Comparison of ENCODE assay signal across 11 mouse cellular contexts in the genomic region with DNA sequence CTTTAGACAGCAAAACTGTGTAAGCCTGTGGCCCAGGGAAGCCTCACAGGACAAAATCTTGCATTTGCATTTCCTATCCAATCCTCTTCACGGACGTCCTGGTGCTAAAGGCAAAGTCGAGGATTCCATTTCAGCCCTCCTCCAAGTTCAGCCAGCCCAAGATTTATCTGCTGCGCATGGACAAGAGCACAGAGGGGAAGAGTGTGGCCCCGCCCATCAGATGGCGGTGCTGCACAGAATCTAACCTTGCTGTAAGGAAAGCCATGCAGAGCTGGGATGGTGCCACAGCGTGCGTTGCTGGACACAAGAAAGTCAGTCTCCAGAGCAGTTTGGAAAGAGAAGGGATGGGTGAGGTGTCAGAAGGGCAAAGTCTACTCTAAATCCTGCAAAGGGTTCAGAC. TPM values are rescaled to one million over a fixed set of nuclear protein-coding genes. Genes with fewer than 3 reads are reported as not detected.
A peak's percentile ranks its signal among the peaks of the same experiment; 100 is the strongest.
DNase-seq lines count a peak whose midpoint lies in the region; ATAC-seq lines count a peak whose summit lies in the region.
"Had no signal": no experiment of that assay in that cellular context is flagged by ENCODE, and none has a peak within 500 bp of the region (broad histone marks: within the 10 kb centered on the region; RNA-seq: fewer than 3 reads in every experiment).

No protein-coding gene starts in this region.

- 0 out of 2 replicates have a peak, but pooled peaks have one; percentile 33 for ATAC-seq in kidney, embryonic 15.5 days (replicated peaks; ENCODE audit: low FRiP score)
- ATAC-seq in forebrain, embryonic 11.5 days (replicated peaks; ENCODE audit: low FRiP score), result no peak
- ATAC-seq: forebrain, postnatal 0 days had no signal

- WGBS in kidney, embryonic 15.5 days, result 52% methylated on average over 8 of the region's 8 CpGs
- WGBS in forebrain, embryonic 11.5 days, result 62% methylated on average over 8 of the region's 8 CpGs

- H3K4me2 ChIP-seq in kidney, embryonic 15.5 days, result 0 out of 2 replicates have a peak overlapping the region, but pooled peaks have one; percentile 16
- no peak overlapping the region for H3K4me2 ChIP-seq in forebrain, embryonic 11.5 days (ENCODE audit: low read depth, low read length, severe bottlenecking)
- H3K4me2 ChIP-seq: hindbrain, embryonic 13.5 days had no signal

- no peaks in the 10 kb centered on the region for H3K4me1 ChIP-seq in kidney, embryonic 15.5 days
- no peaks in the 10 kb centered on the region for H3K4me1 ChIP-seq in forebrain, embryonic 11.5 days (replicated peaks; ENCODE audit: control insufficient read depth, insufficient read depth, low read length)
- H3K4me1 ChIP-seq: hindbrain, embryonic 13.5 days had no signal

- no peaks in the 10 kb centered on the region for H3K27me3 ChIP-seq in kidney, embryonic 15.5 days
- no peaks in the 10 kb centered on the region for H3K27me3 ChIP-seq in forebrain, embryonic 11.5 days (ENCODE audit: control insufficient read depth, insufficient read depth, low read length)
- H3K27me3 ChIP-seq: hindbrain, embryonic 13.5 days had no signal

- no peak overlapping the region for H3K9ac ChIP-seq in kidney, embryonic 15.5 days
- no peak overlapping the region for H3K9ac ChIP-seq in forebrain, embryonic 11.5 days (ENCODE audit: low read length)
- H3K9ac ChIP-seq: forebrain, postnatal 0 days; hindbrain, embryonic 13.5 days had no signal

- H3K27ac ChIP-seq in kidney, embryonic 15.5 days, result no peak overlapping the region
- H3K27ac ChIP-seq in forebrain, embryonic 11.5 days (ENCODE audit: low read depth, low read length), result no peak overlapping the region
- H3K27ac ChIP-seq: hindbrain, embryonic 13.5 days had no signal

- no peaks in the 10 kb centered on the region for H3K9me3 ChIP-seq in kidney, embryonic 15.5 days (replicated peaks)
- H3K9me3 ChIP-seq in forebrain, embryonic 11.5 days (ENCODE audit: control insufficient read depth, low read length), result no peaks in the 10 kb centered on the region
- H3K9me3 ChIP-seq: G1E; hindbrain, embryonic 13.5 days had no signal

- no peak overlapping the region for H3K4me3 ChIP-seq in kidney, embryonic 15.5 days (replicated peaks)
- no peak overlapping the region for H3K4me3 ChIP-seq in forebrain, embryonic 11.5 days (ENCODE audit: low read depth, low read length)
- H3K4me3 ChIP-seq: hindbrain, embryonic 13.5 days had no signal

- intact Hi-C loops in left cerebral cortex, postnatal 36 days (cut with DNase I), result no loop called here

- peak; percentile 24 for DNase-seq in retina, postnatal 1 day
- DNase-seq in retina, embryonic 14.5 days (ENCODE audit: low spot score), result no peak
- peak; percentile 54 for DNase-seq in adrenal gland, postnatal 14 days
- DNase-seq in left cerebral cortex, postnatal 36 days (ENCODE audit: low spot score in 2 of 2), result no peak
- no peak for DNase-seq in forebrain, embryonic 11.5 days (ENCODE audit: low spot score)
- no peak for DNase-seq in layer of hippocampus, adult 9-11 months
- DNase-seq: cerebellum, postnatal 14 days; forebrain, postnatal 0 days had no signal

- no peaks in the 10 kb centered on the region for H3K36me3 ChIP-seq in kidney, embryonic 15.5 days
- no peaks in the 10 kb centered on the region for H3K36me3 ChIP-seq in forebrain, embryonic 11.5 days (ENCODE audit: control insufficient read depth, insufficient read depth, low read length)
- H3K36me3 ChIP-seq: G1E; hindbrain, embryonic 13.5 days had no signal

RNA-seq across cellular contexts. Expression of a gene that starts 12.6 kb away (rescaled TPM):
- total RNA-seq in adrenal gland, postnatal 14 days (2021), result 16.5 and 19.0 TPM in 2 replicates
- 26.7 and 28.8 TPM in 2 replicates for polyA plus RNA-seq in kidney, embryonic 15.5 days (2015; fragmentation: Nextera tagmentation; extraction: Ambion mirVana)
- 100 to 1,000 TPM in 1 of 2 experiments, 10 to 100 TPM in 1; 93.5 to 134 TPM for total RNA-seq in left cerebral cortex, postnatal 36 days (2021)
- polyA plus RNA-seq in forebrain, embryonic 11.5 days (2014; fragmentation: Nextera tagmentation; extraction: Ambion mirVana), result 8.0 and 8.2 TPM in 2 replicates

Comparison
In these comparisons a context has a peak if more than half of its experiments do, and no peak if none do; other contexts are left out.
1. DNase-seq: peak in retina, postnatal 1 day (single experiment) and adrenal gland, postnatal 14 days (single experiment); none in retina, embryonic 14.5 days (single experiment), left cerebral cortex, postnatal 36 days (0 of 2), forebrain, embryonic 11.5 days (single experiment) and layer of hippocampus, adult 9-11 months (single experiment).